Comparison of ENCODE assay signal across 9 mouse cellular contexts in the genomic region with DNA sequence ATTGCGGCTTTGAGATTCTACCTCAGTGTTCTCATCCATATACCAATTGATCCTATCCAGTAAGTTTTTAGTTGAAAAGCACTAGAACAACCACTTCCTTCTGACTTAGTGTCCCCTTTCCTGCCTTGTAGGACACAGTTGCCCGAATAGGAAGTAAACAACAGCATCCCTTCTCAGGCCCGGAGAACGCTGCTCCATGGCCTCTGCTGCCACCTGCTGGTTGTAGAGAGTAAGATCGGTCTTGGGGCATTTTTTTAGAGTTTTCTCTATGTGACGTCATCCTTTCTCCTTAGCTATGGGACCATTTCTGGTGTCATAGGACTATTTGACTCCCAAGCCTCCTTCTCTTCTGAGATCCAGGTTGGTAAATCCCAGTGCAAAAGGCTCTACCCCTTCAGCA. TPM values are rescaled to one million over a fixed set of nuclear protein-coding genes. Genes with fewer than 3 reads are reported as not detected.
DNase-seq lines count a peak whose midpoint lies in the region; ATAC-seq lines count a peak whose summit lies in the region.
"Had no signal": no experiment of that assay in that cellular context is flagged by ENCODE, and none has a peak within 500 bp of the region (broad histone marks: within the 10 kb centered on the region; RNA-seq: fewer than 3 reads in every experiment).

No protein-coding gene starts in this region.

- ATAC-seq in common myeloid progenitor, adult 5-6 weeks (replicated peaks; ENCODE audit: low read depth, poor library complexity, severe bottlenecking) = peak; percentile 86
- ATAC-seq in granulocyte monocyte progenitor cell, adult 5-6 weeks (replicated peaks; ENCODE audit: poor library complexity, severe bottlenecking) = peak; percentile 85
- 0 out of 2 replicates have a peak, but pooled peaks have one; percentile 25 for ATAC-seq in liver, embryonic 12.5 days

- H3K9me3 ChIP-seq in liver, embryonic 12.5 days (replicated peaks) = no peaks in the 10 kb centered on the region

- no peaks in the 10 kb centered on the region for H3K36me3 ChIP-seq in liver, embryonic 12.5 days

- WGBS in liver, embryonic 12.5 days (ENCODE audit: insufficient replicate concordance) = 10% methylated on average over 6 of the region's 6 CpGs

- H3K4me1 ChIP-seq in liver, embryonic 12.5 days = no peaks in the 10 kb centered on the region

- no peak overlapping the region for H3K9ac ChIP-seq in liver, embryonic 12.5 days

- no peak overlapping the region for H3K27ac ChIP-seq in liver, embryonic 12.5 days

- H3K4me2 ChIP-seq in liver, embryonic 12.5 days = peak overlapping the region; percentile 40

- H3K4me3 ChIP-seq in liver, embryonic 12.5 days = peak overlapping the region; percentile 15; the same call in 1 of the 2 replicates

- peak; percentile 90 for DNase-seq in CD4-positive, CD25-positive, alpha-beta regulatory T cell, adult 2 months (ENCODE audit: low read depth, low spot score)
- peak; percentile 94 for DNase-seq in adipocyte (ENCODE audit: low spot score)
- DNase-seq in kidney, postnatal 10 days = peak; percentile 91
- peak; percentile 49 for DNase-seq in ovary, postnatal 10 days (ENCODE audit: low spot score)
- peak; percentile 83 for DNase-seq in thymus, postnatal 14 days

- H3K27me3 ChIP-seq in liver, embryonic 12.5 days (replicated peaks) = peaks cover 29% of the 10 kb centered on the region

RNA-seq across cellular contexts. Expression of gene Cdk18, which starts 16.3 kb away (rescaled TPM):
- 0.73 and 2.0 TPM in 2 replicates for total RNA-seq in common myeloid progenitor, adult 5-6 weeks (2017)
- total RNA-seq in granulocyte monocyte progenitor cell, adult 5-6 weeks (2014; fragmentation: Nextera tagmentation) = 4.0 and 6.5 TPM in 2 replicates
- 0.36 and 0.43 TPM in 2 replicates for total RNA-seq in granulocyte monocyte progenitor cell, adult 5-6 weeks (2017)
- polyA plus RNA-seq in liver, embryonic 12.5 days (2016; fragmentation: Nextera tagmentation; extraction: Ambion mirVana) = 2.7 and 3.1 TPM in 2 replicates

RNA-seq across cellular contexts. Expression of gene Lemd1, which starts 35.5 kb away (rescaled TPM):
- not detected in 2 replicates for total RNA-seq in common myeloid progenitor, adult 5-6 weeks (2017)
- not detected in 2 replicates for total RNA-seq in granulocyte monocyte progenitor cell, adult 5-6 weeks (2014; fragmentation: Nextera tagmentation)
- total RNA-seq in granulocyte monocyte progenitor cell, adult 5-6 weeks (2017) = not detected in 2 replicates
- not detected in 2 replicates for polyA plus RNA-seq in liver, embryonic 12.5 days (2016; fragmentation: Nextera tagmentation; extraction: Ambion mirVana)
- polyA plus RNA-seq: liver, embryonic 16.5 days had no signal

RNA-seq across cellular contexts. Expression of gene AC124108.1, which starts 35.5 kb away (rescaled TPM):
- total RNA-seq in common myeloid progenitor, adult 5-6 weeks (2017) = not detected in 2 replicates
- not detected in 2 replicates for total RNA-seq in granulocyte monocyte progenitor cell, adult 5-6 weeks (2014; fragmentation: Nextera tagmentation)
- not detected in 2 replicates for total RNA-seq in granulocyte monocyte progenitor cell, adult 5-6 weeks (2017)
- polyA plus RNA-seq in liver, embryonic 12.5 days (2016; fragmentation: Nextera tagmentation; extraction: Ambion mirVana) = not detected in 2 replicates
- polyA plus RNA-seq: liver, embryonic 16.5 days had no signal

Comparison
In these comparisons a context has a peak if more than half of its experiments do, and no peak if none do; other contexts are left out.
1. ATAC-seq: peak in every context shown above with its lines; median percentile 86 in common myeloid progenitor, adult 5-6 weeks; 85 in granulocyte monocyte progenitor cell, adult 5-6 weeks; 25 in liver, embryonic 12.5 days.